Mouse (Mus musculus) layer of hippocampus, postnatal 10 days (tissue): ENCODE results near the gene Lrp6. TPM values are rescaled to one million over a fixed set of nuclear protein-coding genes. Genes with fewer than 3 reads are reported as not detected.

Experiments
- DNase-seq, 2 experiments: peaks; one replicate each; pipeline ENCODE4 v3.0.0; 2021; ENCODE audit warnings: low spot score in 2 of 2
- total RNA-seq, 2 experiments: library from RNA; stranded (reverse); gene quantifications; 2 replicates each; pipeline ENCODE4 v1.2.3; 2021

The Lrp6 gene
- total RNA-seq, 2 experiments from 2014 or later, result 52.8 to 58.7 TPM

GRCm38 (mm10) chr6:134535169-134535568 lies 31.6 kb downstream of the Lrp6 start:
- no peak for DNase-seq

GRCm38 (mm10) chr6:134533021-134533420 lies 33.7 kb downstream of the Lrp6 start:
- DNase-seq, result no peak

GRCm38 (mm10) chr6:134531950-134532349 lies 34.8 kb downstream of the Lrp6 start:
- no peak for DNase-seq

GRCm38 (mm10) chr6:134529340-134529739 lies 37.4 kb downstream of the Lrp6 start:
- no peak for DNase-seq

- no peak for DNase-seq
These were observed 38.4 kb downstream of the Lrp6 start for GRCm38 (mm10) chr6:134528396-134528795.

GRCm38 (mm10) chr6:134527596-134528128 lies 39.1 kb downstream of the Lrp6 start:
- DNase-seq, result no peak

GRCm38 (mm10) chr6:134526821-134527595 lies 39.8 kb downstream of the Lrp6 start:
- DNase-seq, result no peak

GRCm38 (mm10) chr6:134526275-134526674 lies 40.5 kb downstream of the Lrp6 start:
- no peak for DNase-seq

- no peak for DNase-seq
These were observed 45.4 kb downstream of the Lrp6 start for GRCm38 (mm10) chr6:134521411-134521810.

- DNase-seq, result no peak
These were observed 45.9 kb downstream of the Lrp6 start for GRCm38 (mm10) chr6:134520821-134521220.

GRCm38 (mm10) chr6:134518450-134518849 lies 48.3 kb downstream of the Lrp6 start:
- DNase-seq, result no peak

GRCm38 (mm10) chr6:134517141-134517540 lies 49.6 kb downstream of the Lrp6 start:
- DNase-seq, result no peak

- no peak for DNase-seq
These were observed 51.3 kb downstream of the Lrp6 start for GRCm38 (mm10) chr6:134515416-134515815.

- no peak for DNase-seq
These were observed 52.8 kb downstream of the Lrp6 start for GRCm38 (mm10) chr6:134513896-134514510.

- peak in 1 of 2 experiments; percentile 35 for DNase-seq
These were observed 53.8 kb downstream of the Lrp6 start for GRCm38 (mm10) chr6:134513011-134513410.

- no peak for DNase-seq
These were observed 54.3 kb downstream of the Lrp6 start for GRCm38 (mm10) chr6:134512478-134512877.

GRCm38 (mm10) chr6:134511118-134511517 lies 55.6 kb downstream of the Lrp6 start:
- DNase-seq, result no peak

- no peak for DNase-seq
These were observed 56.5 kb downstream of the Lrp6 start for GRCm38 (mm10) chr6:134510280-134510679.

- DNase-seq, result no peak
These were observed 57.0 kb downstream of the Lrp6 start for GRCm38 (mm10) chr6:134509731-134510226.

- DNase-seq, result no peak
These were observed 61.9 kb downstream of the Lrp6 start for GRCm38 (mm10) chr6:134504866-134505265.

- no peak for DNase-seq
These were observed 64.4 kb downstream of the Lrp6 start for GRCm38 (mm10) chr6:134502335-134502734.
